Mouse (Mus musculus) liver, postnatal 0 days (tissue): Measurements from ENCODE around the gene Actr6. TPM values are rescaled to one million over a fixed set of nuclear protein-coding genes. Genes with fewer than 3 reads are reported as not detected.

Experiments
- ATAC-seq: fragments of 200-750 bp; cut with Nextera tagmentation; 2 replicates; pipeline ENCODE4 v1.8.0; 2017; ENCODE audit warnings: mild to moderate bottlenecking, moderate library complexity
- DNase-seq: peaks from one replicate; pipeline ENCODE4 v3.0.0-alpha.2; 2016
- H3K27ac ChIP-seq: fragments of 300-500 bp; sonication (generic); 2 replicates; pipeline ENCODE4 v1.5.1; 2014; ENCODE audit warnings: antibody characterized with exemption, moderate library complexity, mild to moderate bottlenecking, low read depth
- H3K27me3 ChIP-seq: fragments of 300-500 bp; sonication (generic); 2 replicates; pipeline ENCODE4 v1.6.1; 2014; ENCODE audit warnings: low read length, control low read depth, mixed read lengths; ENCODE audit not compliant: insufficient read depth
- H3K36me3 ChIP-seq: fragments of 300-500 bp; sonication (generic); replicated peaks from 2 replicates; pipeline ENCODE4 v1.6.1; 2014; ENCODE audit warnings: mild to moderate bottlenecking, control low read depth, low read length, moderate library complexity, mixed read lengths; ENCODE audit not compliant: insufficient read depth
- H3K4me1 ChIP-seq: fragments of 300-500 bp; sonication (generic); 2 replicates; pipeline ENCODE4 v1.6.1; 2014; ENCODE audit warnings: antibody characterized with exemption, mild to moderate bottlenecking, control low read depth; ENCODE audit not compliant: insufficient read depth
- H3K4me2 ChIP-seq: fragments of 300-500 bp; sonication (generic); 2 replicates; pipeline ENCODE4 v1.6.1; 2014; ENCODE audit warnings: low read depth, mild to moderate bottlenecking, low read length, moderate library complexity, mixed read lengths
- H3K4me3 ChIP-seq: fragments of 300-500 bp; sonication (generic); 2 replicates; pipeline ENCODE4 v1.5.1; 2014; ENCODE audit warnings: low read depth, low read length
- H3K9ac ChIP-seq: fragments of 300-500 bp; sonication (generic); replicated peaks from 2 replicates; pipeline ENCODE4 v1.6.1; 2014; ENCODE audit warnings: mild to moderate bottlenecking, moderate library complexity
- H3K9me3 ChIP-seq: fragments of 300-500 bp; sonication (generic); 2 replicates; pipeline ENCODE4 v1.6.1; 2016; ENCODE audit warnings: mild to moderate bottlenecking, control low read depth, low read length, mixed read lengths
- CTCF ChIP-seq: sonication (generic); IDR thresholded peaks from 2 replicates; pipeline ENCODE4 v1.5.1; 2016; ENCODE audit warnings: antibody characterized with exemption, low read depth
- EP300 ChIP-seq: IDR thresholded peaks from 2 replicates; pipeline ENCODE4 v1.6.1; 2016; ENCODE audit warnings: antibody characterized with exemption, low read depth, mild to moderate bottlenecking
- WGBS: fragments of 180-500 bp; shearing (Covaris S2); extraction: QIAGEN DNeasy Blood & Tissue Kit; methylation state at CpG from one replicate; pipeline ENCODE4 v1.1.7; 2014; ENCODE audit not compliant: insufficient replicate concordance; 5-methylcytosine and 5-hydroxymethylcytosine counted together
- polyA plus RNA-seq: library from polyadenylated mRNA; unstranded; fragments of >200 nt; fragmentation: Nextera tagmentation; extraction: Ambion mirVana; gene quantifications from 2 replicates; pipeline ENCODE4 v1.2.1, GENCODE M21; 2015

Gene Actr6
- polyA plus RNA-seq, 1 experiment from 2014 or later: 19.2 TPM

DNA sequence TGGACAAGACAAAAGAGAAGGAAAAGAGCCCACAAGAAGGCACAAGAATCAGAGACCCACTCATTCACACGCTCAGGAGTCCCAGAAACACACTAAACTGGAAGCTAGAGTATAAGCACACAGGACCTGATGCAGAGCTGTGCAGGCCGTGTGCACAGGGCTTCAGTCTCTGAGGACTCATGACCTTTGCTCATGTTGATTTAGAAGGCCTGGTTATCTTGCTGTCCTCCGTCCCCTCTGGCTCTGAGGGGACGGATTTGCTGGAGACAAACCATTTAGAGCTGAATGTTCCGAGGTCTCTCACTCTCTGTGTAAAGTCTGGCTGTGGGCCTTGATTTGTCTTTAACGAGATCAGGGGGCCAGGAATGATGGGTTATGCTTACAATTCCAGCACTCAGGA, 1.7 kb downstream of the Actr6 start:
- WGBS: 56% methylated on average over 6 of the region's 6 CpGs
- H3K27me3 ChIP-seq: no peaks in the 10 kb centered on the region
- H3K4me2 ChIP-seq: peak overlapping the region; percentile 72; the same call in 1 of the 2 replicates
- peak; percentile 38; the same call in 1 of the 2 replicates for ATAC-seq
- no peak overlapping the region for H3K4me3 ChIP-seq
- DNase-seq: no peak
- no peak overlapping the region for H3K9ac ChIP-seq
- no peaks in the 10 kb centered on the region for H3K9me3 ChIP-seq
- H3K4me1 ChIP-seq: peaks cover 13% of the 10 kb centered on the region
- peaks cover 13% of the 10 kb centered on the region for H3K36me3 ChIP-seq
- peak overlapping the region; percentile 63 for H3K27ac ChIP-seq
- TF ChIP-seq EP300 (no peak), CTCF (no peak)

GRCm38 (mm10) chr10:89722247-89723195, 9.6 kb downstream of the Actr6 start:
- ATAC-seq (peak; percentile 88), DNase-seq (peak; percentile 46)
- Histone ChIP-seq H3K9ac (no peak overlapping the region), H3K4me1 (no peaks in the 10 kb centered on the region), H3K4me2 (0 out of 2 replicates have a peak overlapping the region, but pooled peaks have one; percentile 9), H3K36me3 (peaks cover 25% of the 10 kb centered on the region), H3K4me3 (no peak overlapping the region), H3K27ac (peak overlapping the region; percentile 56), H3K9me3 (no peaks in the 10 kb centered on the region), H3K27me3 (no peaks in the 10 kb centered on the region)
- TF ChIP-seq EP300 (no peak), CTCF (no peak)
- WGBS: 62% methylated on average over 14 of the region's 14 CpGs

GRCm38 (mm10) chr10:89720796-89721195, 11.3 kb downstream of the Actr6 start:
- H3K4me2 ChIP-seq: no peak overlapping the region
- H3K9me3 ChIP-seq: no peaks in the 10 kb centered on the region
- no peak overlapping the region for H3K27ac ChIP-seq
- DNase-seq: no peak
- H3K4me1 ChIP-seq: no peaks in the 10 kb centered on the region
- H3K36me3 ChIP-seq: peaks cover 19% of the 10 kb centered on the region
- no peaks in the 10 kb centered on the region for H3K27me3 ChIP-seq
- WGBS: 74% methylated on average over 3 of the region's 3 CpGs
- no peak overlapping the region for H3K9ac ChIP-seq
- ATAC-seq: no peak
- TF ChIP-seq EP300: no peak
- no peak overlapping the region for H3K4me3 ChIP-seq

DNA sequence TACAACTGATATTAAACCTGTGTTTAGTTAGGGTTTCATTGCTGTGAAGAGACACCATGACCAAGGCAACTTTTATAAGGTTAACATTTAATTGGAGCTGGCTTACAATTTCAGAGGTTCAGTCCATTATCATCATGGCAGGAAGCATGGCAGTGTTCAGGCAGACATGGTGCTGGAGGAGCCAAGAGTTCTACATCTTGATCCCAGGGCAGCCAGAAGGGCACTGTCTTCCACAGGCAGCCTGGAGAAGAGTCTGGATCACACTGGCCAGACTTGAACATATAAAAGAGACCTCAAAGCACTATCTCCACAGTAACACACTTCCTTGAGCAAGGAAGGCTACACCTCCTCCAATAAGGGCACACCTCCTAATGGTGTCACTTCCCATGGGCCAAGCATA, 11.8 kb downstream of the Actr6 start:
- ATAC-seq: no peak
- Histone ChIP-seq H3K4me2 (no peak overlapping the region), H3K4me3 (no peak overlapping the region), H3K9ac (no peak overlapping the region), H3K4me1 (no peaks in the 10 kb centered on the region), H3K36me3 (peaks cover 19% of the 10 kb centered on the region), H3K27ac (no peak overlapping the region), H3K9me3 (no peaks in the 10 kb centered on the region), H3K27me3 (no peaks in the 10 kb centered on the region)
- TF ChIP-seq CTCF (no peak), EP300 (no peak)
- no peak for DNase-seq

- no peaks in the 10 kb centered on the region for H3K4me1 ChIP-seq
- no peak overlapping the region for H3K4me3 ChIP-seq
- H3K27ac ChIP-seq: no peak overlapping the region
- TF ChIP-seq EP300 (no peak), CTCF (no peak)
- DNase-seq (no peak), ATAC-seq (no peak)
- 79% methylated on average over 10 of the region's 10 CpGs for WGBS
- 0 out of 2 replicates have a peak, but pooled peaks cover 3% of the 10 kb centered on the region for H3K9me3 ChIP-seq
- H3K9ac ChIP-seq: no peak overlapping the region
- H3K4me2 ChIP-seq: no peak overlapping the region
- peaks cover 38% of the 10 kb centered on the region for H3K36me3 ChIP-seq
- H3K27me3 ChIP-seq: no peaks in the 10 kb centered on the region
Measured at GRCm38 (mm10) chr10:89714910-89715309, 17.2 kb downstream of the Actr6 start.

- Histone ChIP-seq H3K27me3 (no peaks in the 10 kb centered on the region), H3K4me2 (no peak overlapping the region), H3K36me3 (peaks cover 19% of the 10 kb centered on the region), H3K9me3 (0 out of 2 replicates have a peak, but pooled peaks cover 3% of the 10 kb centered on the region), H3K4me3 (no peak overlapping the region), H3K4me1 (no peaks in the 10 kb centered on the region), H3K27ac (no peak overlapping the region), H3K9ac (no peak overlapping the region)
- TF ChIP-seq CTCF: no peak
- no peak for TF ChIP-seq EP300
- DNase-seq: no peak
- no peak for ATAC-seq
- 37% methylated on average over 10 of the region's 10 CpGs for WGBS
Measured at GRCm38 (mm10) chr10:89708720-89709119, 23.4 kb downstream of the Actr6 start.
